Mouse (Mus musculus) spleen, adult 2 months (tissue): ENCODE results near the gene Nav3.

ENCODE experiments used
- CTCF ChIP-seq: fragments of 200-500 bp; IDR thresholded peaks from 2 replicates; pipeline ENCODE4 v1.5.1; 2011; ENCODE audit warnings: mild to moderate bottlenecking, inconsistent platforms; ENCODE audit not compliant: insufficient read depth, insufficient read length, insufficient replicate concordance; ENCODE audit errors: extremely low read depth
- POLR2A ChIP-seq: fragments of 200-500 bp; IDR thresholded peaks from 2 replicates; pipeline ENCODE4 v1.6.1; 2011; ENCODE audit warnings: low read depth, low read length, inconsistent platforms

DNA sequence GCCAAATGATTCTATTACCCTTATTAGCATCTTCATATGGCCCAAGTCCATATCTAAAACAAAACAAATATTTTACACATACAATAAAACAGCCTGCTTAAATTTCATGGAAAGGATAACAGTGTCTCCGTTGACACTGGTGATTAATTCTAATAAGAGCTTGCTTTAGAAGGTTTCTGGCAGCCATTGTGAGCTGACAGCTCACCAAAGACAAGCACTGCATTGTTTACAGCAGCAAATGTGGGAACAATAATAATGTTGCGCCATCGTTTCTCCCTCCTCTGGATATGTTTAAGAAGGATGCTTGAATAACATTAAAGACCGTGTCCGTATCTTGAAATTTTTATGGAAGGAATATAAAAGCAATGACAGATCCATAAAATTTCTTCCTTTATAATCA, 280.1 kb downstream of the Nav3 start:
- TF ChIP-seq CTCF (no peak), POLR2A (no peak)
